Comparison of ENCODE assay signal across 11 mouse cellular contexts in the genomic region with DNA sequence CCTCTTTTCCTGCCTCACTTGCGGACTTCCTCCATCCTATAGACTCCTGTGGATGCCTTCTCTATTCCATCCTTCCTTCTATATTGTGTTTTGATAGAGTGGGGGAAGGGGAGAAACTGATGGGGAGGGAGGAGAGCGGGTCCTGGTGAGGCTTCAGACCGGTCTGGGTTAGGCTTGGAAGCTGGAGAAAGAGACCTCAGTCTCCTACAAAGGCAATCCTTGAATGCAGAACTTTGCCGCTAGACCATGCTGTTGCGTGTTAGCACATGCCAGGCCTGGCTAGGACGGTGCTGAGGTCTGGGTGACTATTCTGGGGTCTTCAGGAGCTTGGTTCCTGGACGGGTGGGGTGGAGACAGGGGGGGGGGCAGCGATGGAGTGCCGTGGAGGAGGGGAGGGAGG. TPM values are rescaled to one million over a fixed set of nuclear protein-coding genes. Genes with fewer than 3 reads are reported as not detected.
A peak's percentile ranks its signal among the peaks of the same experiment; 100 is the strongest.
DNase-seq lines count a peak whose midpoint lies in the region; ATAC-seq and TF ChIP-seq lines count a peak whose summit lies in the region.
"Had no signal": no experiment of that assay in that cellular context is flagged by ENCODE, and none has a peak within 500 bp of the region (broad histone marks: within the 10 kb centered on the region; RNA-seq: fewer than 3 reads in every experiment).

No protein-coding gene starts in this region.

- H3K4me3 ChIP-seq in heart, embryonic 10.5 days, result peak overlapping the region; percentile 61
- H3K4me3 ChIP-seq in limb, embryonic 14.5 days (replicated peaks; ENCODE audit: low read length), result peak overlapping the region; percentile 54

- peaks cover 12% of the 10 kb centered on the region for H3K4me1 ChIP-seq in heart, embryonic 10.5 days
- H3K4me1 ChIP-seq in limb, embryonic 14.5 days (ENCODE audit: control insufficient read depth, insufficient read depth, low read length), result 0 out of 2 replicates have a peak, but pooled peaks cover 3% of the 10 kb centered on the region

- peaks cover 89% of the 10 kb centered on the region for H3K27me3 ChIP-seq in heart, embryonic 10.5 days (ENCODE audit: insufficient read depth, poor library complexity, severe bottlenecking)
- peaks cover 21% of the 10 kb centered on the region for H3K27me3 ChIP-seq in limb, embryonic 14.5 days (ENCODE audit: control insufficient read depth, insufficient read depth, low read length)

- H3K9me3 ChIP-seq in heart, embryonic 10.5 days, result no peaks in the 10 kb centered on the region
- H3K9me3 ChIP-seq in limb, embryonic 14.5 days (ENCODE audit: control insufficient read depth, low read length), result no peaks in the 10 kb centered on the region

- ATAC-seq in limb, embryonic 14.5 days (ENCODE audit: low FRiP score, low read depth), result no peak
- ATAC-seq: activated CD4-positive, CD25-positive, alpha-beta regulatory T cell, adult 4 months had no signal

- no peak for DNase-seq in heart, embryonic 10.5 days (ENCODE audit: low spot score)
- DNase-seq in heart, adult 11 months, result no peak
- DNase-seq in right cerebral cortex, postnatal 25 days, result peak; percentile 20
- DNase-seq in right cerebral cortex, postnatal 14 days, result no peak
- DNase-seq in limb, embryonic 14.5 days (ENCODE audit: low spot score), result no peak
- no peak for DNase-seq in cerebellum, adult 8-10 months
- no peak for DNase-seq in layer of hippocampus, postnatal 25 days (ENCODE audit: extremely low spot score in 1 of 2, low spot score in 1 of 2)
- no peak for DNase-seq in left cerebral cortex, adult 18-20 months (ENCODE audit: low spot score in 2 of 2)
- DNase-seq: spleen, adult 18-20 months had no signal

- WGBS in heart, embryonic 10.5 days, result 4% methylated on average over 8 of the region's 9 CpGs
- WGBS in limb, embryonic 14.5 days, result 1% methylated on average over 9 of the region's 9 CpGs

- H3K9ac ChIP-seq in limb, embryonic 14.5 days (ENCODE audit: low read depth, low read length, severe bottlenecking), result peak overlapping the region; percentile 41

- TF ChIP-seq POLR2A in limb, embryonic 14.5 days (IDR thresholded peaks at IDR 0.05; ENCODE audit: borderline replicate concordance, extremely low read depth, insufficient read depth, insufficient read length), result no peak

- no peaks in the 10 kb centered on the region for H3K36me3 ChIP-seq in heart, embryonic 10.5 days
- no peaks in the 10 kb centered on the region for H3K36me3 ChIP-seq in limb, embryonic 14.5 days (ENCODE audit: control insufficient read depth, insufficient read depth, low read length)

- H3K27ac ChIP-seq in heart, embryonic 10.5 days, result no peak overlapping the region
- no peak overlapping the region for H3K27ac ChIP-seq in limb, embryonic 14.5 days (replicated peaks; ENCODE audit: low read depth, low read length)

- H3K4me2 ChIP-seq in limb, embryonic 14.5 days (replicated peaks; ENCODE audit: low read depth, low read length, severe bottlenecking), result peak overlapping the region; percentile 83

RNA-seq across cellular contexts. Expression of a gene that starts 0.7 kb away (rescaled TPM):
- 0.09 and 0.20 TPM in 2 replicates for polyA plus RNA-seq in heart, embryonic 10.5 days (2016; fragmentation: Nextera tagmentation; extraction: Ambion mirVana)
- 1.4 and 1.6 TPM in 2 replicates for polyA plus RNA-seq in limb, embryonic 14.5 days (2012; rRNA removed)
- 0.96 and 1.4 TPM in 2 replicates for polyA plus RNA-seq in limb, embryonic 14.5 days (2014; fragmentation: Nextera tagmentation; extraction: Ambion mirVana)
- total RNA-seq in layer of hippocampus, postnatal 25 days (2021), result 10 to 100 TPM; 39.4 to 39.6 TPM
- total RNA-seq in left cerebral cortex, adult 18-20 months (2021), result 10 to 100 TPM; 30.5 to 37.3 TPM
- total RNA-seq: megakaryocyte progenitor cell, adult 5-6 weeks had no signal
- polyA plus RNA-seq: activated CD4-positive, CD25-positive, alpha-beta regulatory T cell, adult 4 months had no signal
